Mouse (Mus musculus): ENCODE data around the gene Gins2. TPM values are rescaled to one million over a fixed set of nuclear protein-coding genes. Genes with fewer than 3 reads are reported as not detected.

The Gins2 gene
- polyA plus RNA-seq, 1 experiment from 2014 or later, result 20.3 TPM

DNA sequence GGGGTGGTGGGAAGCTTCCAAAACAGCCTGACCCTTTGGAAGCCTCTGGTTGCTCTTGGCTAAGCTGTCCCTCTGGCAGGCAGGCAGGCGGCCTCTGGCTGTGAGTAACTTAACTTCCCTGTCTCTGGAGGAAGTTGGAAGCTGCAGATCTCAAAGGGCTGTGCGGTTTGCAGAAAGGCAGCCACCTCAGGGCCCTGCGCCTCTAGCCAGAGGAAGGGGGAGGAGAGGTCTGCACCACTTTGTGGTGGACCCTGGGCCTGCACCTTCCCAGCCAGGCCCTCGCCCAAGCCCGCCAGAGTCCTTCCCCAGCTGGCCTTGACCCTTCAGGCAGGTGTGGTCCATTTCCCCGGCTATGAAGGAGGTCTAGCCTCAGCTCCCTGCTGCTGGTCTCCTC lies 49.7 kb downstream of the Gins2 start:
- H3K9me3 ChIP-seq (ENCODE audit: low read length), result no peaks in the 10 kb centered on the region
- 13% methylated on average over 6 of the region's 6 CpGs for WGBS (ENCODE audit: insufficient replicate concordance)
- no peak for ATAC-seq
- H3K27ac ChIP-seq (ENCODE audit: low read depth), result peak overlapping the region; percentile 98
- peak overlapping the region; percentile 94 for H3K4me2 ChIP-seq (ENCODE audit: low read depth, low read length)
- H3K4me1 ChIP-seq (ENCODE audit: insufficient read depth), result peaks cover 75% of the 10 kb centered on the region
- peak overlapping the region; percentile 90 for H3K9ac ChIP-seq (replicated peaks)
- H3K4me3 ChIP-seq (ENCODE audit: low read depth, low read length), result peak overlapping the region; percentile 79
- DNase-seq, result peak; percentile 60
- no peaks in the 10 kb centered on the region for H3K27me3 ChIP-seq (ENCODE audit: insufficient read depth, low read length)
- no peak for TF ChIP-seq CTCF (IDR thresholded peaks at IDR 0.05; ENCODE audit: low read depth)
- TF ChIP-seq EP300 (IDR thresholded peaks at IDR 0.05; ENCODE audit: low read depth), result no peak
- 0 out of 2 replicates have a peak, but pooled peaks cover 3% of the 10 kb centered on the region for H3K36me3 ChIP-seq (replicated peaks; ENCODE audit: insufficient read depth, low read length)

GRCm38 (mm10) chr8:120538397-120539240 lies 50.5 kb downstream of the Gins2 start:
- peak overlapping the region; percentile 90 for H3K9ac ChIP-seq (replicated peaks)
- peak overlapping the region; percentile 98 for H3K27ac ChIP-seq (ENCODE audit: low read depth)
- H3K36me3 ChIP-seq (replicated peaks; ENCODE audit: insufficient read depth, low read length), result 0 out of 2 replicates have a peak, but pooled peaks cover 3% of the 10 kb centered on the region
- peak overlapping the region; percentile 79 for H3K4me3 ChIP-seq (ENCODE audit: low read depth, low read length)
- TF ChIP-seq EP300 (IDR thresholded peaks at IDR 0.05; ENCODE audit: low read depth), result no peak
- peak; percentile 65 for TF ChIP-seq CTCF (IDR thresholded peaks at IDR 0.05; ENCODE audit: low read depth)
- no peaks in the 10 kb centered on the region for H3K27me3 ChIP-seq (ENCODE audit: insufficient read depth, low read length)
- no peaks in the 10 kb centered on the region for H3K9me3 ChIP-seq (ENCODE audit: low read length)
- peak; percentile 90 for DNase-seq
- 2% methylated on average over 37 of the region's 37 CpGs for WGBS (ENCODE audit: insufficient replicate concordance)
- ATAC-seq, result peak; percentile 47
- peak overlapping the region; percentile 94 for H3K4me2 ChIP-seq (ENCODE audit: low read depth, low read length)
- H3K4me1 ChIP-seq (ENCODE audit: insufficient read depth), result peaks cover 75% of the 10 kb centered on the region

DNA sequence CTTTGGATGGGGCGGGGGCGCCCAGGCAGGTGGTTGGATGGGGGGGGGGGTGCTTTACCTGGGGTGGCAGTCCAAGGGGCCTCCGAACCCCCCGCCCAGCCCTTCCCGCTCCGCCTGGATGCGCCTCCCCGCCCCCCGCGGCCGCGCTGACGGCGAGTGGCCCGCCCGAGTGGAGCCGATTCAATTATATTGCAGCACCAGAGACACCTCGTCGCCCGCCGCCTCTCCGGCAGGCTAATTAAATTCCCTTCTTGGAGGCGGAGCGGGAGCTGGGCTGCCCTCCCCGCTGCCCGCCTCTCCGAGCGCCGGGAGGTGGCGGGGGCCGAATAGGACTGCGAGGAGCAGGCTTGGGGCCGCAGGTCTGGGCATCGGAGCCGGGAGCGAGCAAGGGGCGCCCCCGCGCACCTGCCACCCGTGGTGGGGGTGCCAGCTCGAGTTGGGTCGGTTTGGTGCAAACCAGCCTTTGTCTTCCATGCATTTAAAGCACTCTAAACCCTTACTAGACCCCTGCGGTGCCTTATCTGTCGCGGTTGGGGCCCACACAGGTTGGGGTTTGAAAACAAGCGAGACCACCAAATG lies 51.2 kb downstream of the Gins2 start:
- Histone ChIP-seq H3K36me3 (replicated peaks; ENCODE audit: insufficient read depth, low read length) (0 out of 2 replicates have a peak, but pooled peaks cover 3% of the 10 kb centered on the region), H3K4me2 (ENCODE audit: low read depth, low read length) (peak overlapping the region; percentile 94), H3K27me3 (ENCODE audit: insufficient read depth, low read length) (no peaks in the 10 kb centered on the region), H3K4me3 (ENCODE audit: low read depth, low read length) (peak overlapping the region; percentile 79), H3K4me1 (ENCODE audit: insufficient read depth) (peaks cover 76% of the 10 kb centered on the region), H3K9ac (replicated peaks) (peak overlapping the region; percentile 90), H3K9me3 (ENCODE audit: low read length) (no peaks in the 10 kb centered on the region), H3K27ac (ENCODE audit: low read depth) (peak overlapping the region; percentile 98)
- WGBS (ENCODE audit: insufficient replicate concordance), result under 1% methylated on average over 36 of the region's 46 CpGs
- 0 out of 2 replicates have a peak, but pooled peaks have one; percentile 1 for ATAC-seq
- DNase-seq, result peak; percentile 72
- TF ChIP-seq CTCF (IDR thresholded peaks at IDR 0.05; ENCODE audit: low read depth), result no peak
- no peak for TF ChIP-seq EP300 (IDR thresholded peaks at IDR 0.05; ENCODE audit: low read depth)

DNA sequence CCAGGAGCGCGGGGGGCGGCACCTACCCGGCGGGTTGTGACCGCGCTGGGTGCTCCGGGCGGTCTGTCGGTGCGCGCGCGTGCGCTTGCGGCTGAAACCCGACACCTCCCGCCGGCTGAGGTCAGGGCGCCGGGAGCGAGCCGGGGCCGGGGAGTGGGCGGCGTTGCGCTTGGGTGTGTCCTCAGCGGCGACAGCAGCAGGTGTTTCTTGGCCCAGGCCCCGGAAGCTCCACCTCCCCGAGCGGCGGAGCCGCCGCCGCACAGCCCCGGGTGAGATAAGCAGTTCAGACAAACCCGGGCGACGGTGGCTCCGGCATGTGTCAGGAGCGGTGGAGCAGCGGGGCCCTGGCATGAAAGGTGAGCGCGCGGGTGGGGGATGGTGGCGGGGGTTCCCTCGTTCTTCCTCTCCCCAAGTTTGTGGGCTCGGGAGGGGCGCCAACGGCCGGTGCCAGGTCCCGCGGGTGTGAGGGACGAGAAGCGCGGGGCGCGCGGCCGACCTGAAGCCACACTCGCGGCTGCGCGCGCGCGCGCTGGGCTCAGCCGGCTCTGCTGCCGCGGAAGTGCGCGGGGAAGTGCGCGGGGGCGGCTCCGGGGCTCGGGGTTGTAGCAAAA lies 51.8 kb downstream of the Gins2 start:
- peaks cover 77% of the 10 kb centered on the region for H3K4me1 ChIP-seq (ENCODE audit: insufficient read depth)
- TF ChIP-seq CTCF (IDR thresholded peaks at IDR 0.05; ENCODE audit: low read depth) (no peak), EP300 (IDR thresholded peaks at IDR 0.05; ENCODE audit: low read depth) (no peak)
- peak overlapping the region; percentile 94 for H3K4me2 ChIP-seq (ENCODE audit: low read depth, low read length)
- DNase-seq (peak; percentile 93), ATAC-seq (peak; percentile 71)
- no peaks in the 10 kb centered on the region for H3K9me3 ChIP-seq (ENCODE audit: low read length)
- peak overlapping the region; percentile 79 for H3K4me3 ChIP-seq (ENCODE audit: low read depth, low read length)
- 1% methylated on average over 51 of the region's 79 CpGs for WGBS (ENCODE audit: insufficient replicate concordance)
- H3K27me3 ChIP-seq (ENCODE audit: insufficient read depth, low read length), result no peaks in the 10 kb centered on the region
- H3K27ac ChIP-seq (ENCODE audit: low read depth), result peak overlapping the region; percentile 98
- peak overlapping the region; percentile 90 for H3K9ac ChIP-seq (replicated peaks)
- H3K36me3 ChIP-seq (replicated peaks; ENCODE audit: insufficient read depth, low read length), result 0 out of 2 replicates have a peak, but pooled peaks cover 3% of the 10 kb centered on the region

DNA sequence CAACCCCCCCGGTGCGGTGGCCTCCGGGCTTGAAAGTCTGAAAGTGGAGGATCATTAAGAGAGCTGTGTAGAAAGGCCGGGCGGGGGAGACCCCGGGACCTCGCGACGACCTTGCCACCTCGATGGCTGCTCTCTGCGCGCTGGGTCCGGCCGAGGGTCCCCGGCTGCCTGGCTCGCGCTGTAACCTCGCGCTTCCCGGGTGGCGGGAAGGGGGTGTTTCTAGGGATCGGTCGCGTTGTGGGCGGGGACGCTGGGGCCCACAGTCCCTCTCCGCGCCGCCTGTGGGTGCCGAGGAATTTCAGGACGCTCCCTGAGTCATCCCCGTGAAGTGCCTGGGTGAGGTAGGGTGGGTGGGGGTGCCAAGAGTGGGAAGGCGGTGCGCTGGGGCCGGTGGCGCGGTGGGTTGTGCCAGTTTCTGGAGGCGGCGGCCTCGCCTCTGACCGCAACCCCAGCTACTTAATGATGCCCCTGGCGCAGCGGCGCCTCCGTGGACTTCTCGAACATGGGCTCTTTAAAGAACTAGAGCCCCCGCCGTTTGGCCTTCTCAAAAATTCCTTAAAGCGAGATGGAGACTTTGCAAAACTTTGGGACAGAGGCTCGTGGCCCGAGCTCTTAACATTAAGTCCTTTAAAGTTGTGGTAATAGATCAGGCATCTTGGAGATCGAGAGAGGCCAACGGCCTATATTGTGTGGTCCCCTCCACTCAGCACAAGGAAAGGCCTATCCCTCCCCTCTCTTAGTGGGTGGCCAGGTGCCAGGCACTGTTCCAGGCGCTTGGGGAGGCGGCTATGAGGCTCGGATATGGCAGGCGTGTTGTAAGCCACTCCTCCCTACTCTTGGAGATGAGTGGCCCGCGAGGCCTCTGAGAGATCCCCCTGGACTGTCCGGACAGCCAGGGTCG lies 52.5 kb downstream of the Gins2 start:
- peak; percentile 72 for DNase-seq
- H3K27ac ChIP-seq (ENCODE audit: low read depth), result peak overlapping the region; percentile 98
- WGBS (ENCODE audit: insufficient replicate concordance), result 1% methylated on average over 52 of the region's 61 CpGs
- H3K27me3 ChIP-seq (ENCODE audit: insufficient read depth, low read length), result no peaks in the 10 kb centered on the region
- peaks cover 77% of the 10 kb centered on the region for H3K4me1 ChIP-seq (ENCODE audit: insufficient read depth)
- no peaks in the 10 kb centered on the region for H3K9me3 ChIP-seq (ENCODE audit: low read length)
- H3K9ac ChIP-seq (replicated peaks), result peak overlapping the region; percentile 90
- ATAC-seq, result peak; percentile 31
- peak overlapping the region; percentile 94 for H3K4me2 ChIP-seq (ENCODE audit: low read depth, low read length)
- H3K4me3 ChIP-seq (ENCODE audit: low read depth, low read length), result peak overlapping the region; percentile 79
- H3K36me3 ChIP-seq (replicated peaks; ENCODE audit: insufficient read depth, low read length), result 0 out of 2 replicates have a peak, but pooled peaks cover 3% of the 10 kb centered on the region
- TF ChIP-seq EP300 (IDR thresholded peaks at IDR 0.05; ENCODE audit: low read depth), result no peak
- TF ChIP-seq CTCF (IDR thresholded peaks at IDR 0.05; ENCODE audit: low read depth), result no peak
